Mouse (Mus musculus) urinary bladder, adult 18-20 months (tissue): ENCODE measurements at regions not wholly inside any gene's neighbourhood (a gene's known extent, or its start where the extent isn't known, plus 50 kb on each side); places are given as distances from the start of the nearest gene placed in this dataset.

Experiments
- DNase-seq, 2 experiments: peaks; one replicate each; pipeline ENCODE4 v3.0.0; 2022; ENCODE audit warnings: low spot score in 2 of 2, mixed read lengths in 2 of 2

- no peak for DNase-seq
Measured at GRCm38 (mm10) chr6:138207293-138207844, 67.3 kb downstream of the Mgst1 start.

DNA sequence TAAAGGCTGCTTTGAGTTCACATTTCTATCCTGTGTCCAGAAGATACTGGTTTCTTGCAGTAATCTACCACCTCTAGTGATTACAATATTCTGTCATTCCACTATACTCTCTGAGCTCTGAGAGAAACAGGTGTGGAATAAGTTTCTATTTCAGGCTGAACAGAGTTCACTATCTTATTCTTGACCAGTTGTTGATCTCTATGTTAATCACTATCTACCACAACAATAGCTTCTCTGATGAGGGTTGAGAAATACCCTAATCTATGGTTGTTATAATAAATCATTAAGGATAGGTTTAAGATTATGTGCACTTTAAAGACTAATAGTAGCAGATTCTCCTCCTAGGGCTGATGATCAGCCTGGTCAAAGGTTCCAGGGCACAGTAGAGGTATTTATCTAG lies 75.1 kb downstream of the Mgst1 start:
- no peak for DNase-seq

DNA sequence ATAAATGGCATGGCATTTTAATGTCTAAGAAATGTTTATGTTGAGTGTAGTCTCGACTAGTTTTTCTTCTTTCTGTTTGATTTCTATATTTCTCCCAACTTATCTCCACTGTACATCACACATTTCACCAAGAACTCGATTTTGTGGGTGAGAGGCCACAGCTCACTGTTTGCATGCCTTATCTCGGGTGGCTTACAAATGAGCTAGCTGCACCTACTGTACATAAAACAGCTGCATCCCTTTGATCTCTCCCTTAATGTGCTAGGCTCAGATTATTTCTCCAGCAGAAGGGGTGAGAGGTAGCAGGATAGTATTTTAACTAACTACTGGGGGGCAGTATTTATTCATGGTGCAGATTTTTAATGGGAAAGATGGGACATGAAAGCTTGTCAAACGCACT lies 92.3 kb downstream of the Mgst1 start:
- DNase-seq = peak; percentile 13 to 14

- no peak for DNase-seq
Measured at GRCm38 (mm10) chr6:138242837-138243236, 102.7 kb downstream of the Mgst1 start.

- DNase-seq = no peak
Measured at GRCm38 (mm10) chr6:138266668-138267067, 126.6 kb downstream of the Mgst1 start.
